Mouse (Mus musculus) liver, embryonic 11.5 days (tissue): Measurements from ENCODE around the gene Ptprm. TPM values are rescaled to one million over a fixed set of nuclear protein-coding genes. Genes with fewer than 3 reads are reported as not detected.
A peak's percentile ranks its signal among the peaks of the same experiment; 100 is the strongest.

Source experiments
- ATAC-seq: fragments of 200-750 bp; cut with Nextera tagmentation; replicated peaks from 2 replicates; pipeline ENCODE4 v1.8.0; 2017; ENCODE audit warnings: moderate number of reproducible peaks, mild to moderate bottlenecking, moderate TSS enrichment, moderate library complexity; ENCODE audit not compliant: low FRiP score
- DNase-seq: peaks from one replicate; pipeline ENCODE4 v3.0.0-alpha.2; 2017; ENCODE audit warnings: low spot score
- H3K27ac ChIP-seq: fragments of 300-500 bp; sonication (generic); 2 replicates; pipeline ENCODE4 v1.5.1; 2014; ENCODE audit warnings: mild to moderate bottlenecking, low read depth, low read length, control low read depth
- H3K27me3 ChIP-seq: fragments of 300-500 bp; sonication (generic); replicated peaks from 2 replicates; pipeline ENCODE4 v1.6.1; 2014; ENCODE audit warnings: low read length, mixed read lengths; ENCODE audit not compliant: control insufficient read depth, insufficient read depth
- H3K36me3 ChIP-seq: fragments of 300-500 bp; sonication (generic); 2 replicates; pipeline ENCODE4 v1.6.1; 2014; ENCODE audit warnings: mild to moderate bottlenecking, low read length, moderate library complexity, mixed read lengths; ENCODE audit not compliant: control insufficient read depth, insufficient read depth
- H3K4me1 ChIP-seq: fragments of 300-500 bp; sonication (generic); replicated peaks from 2 replicates; pipeline ENCODE4 v1.6.1; 2014; ENCODE audit warnings: low read length, mixed read lengths; ENCODE audit not compliant: control insufficient read depth, insufficient read depth
- H3K4me2 ChIP-seq: fragments of 300-500 bp; sonication (generic); 2 replicates; pipeline ENCODE4 v1.6.1; 2014; ENCODE audit warnings: mild to moderate bottlenecking, control low read depth, moderate library complexity
- H3K4me3 ChIP-seq: fragments of 300-500 bp; sonication (generic); 2 replicates; pipeline ENCODE4 v1.5.1; 2014; ENCODE audit warnings: low read depth, low read length, control low read depth
- H3K9ac ChIP-seq: fragments of 300-500 bp; sonication (generic); 2 replicates; pipeline ENCODE4 v1.6.1; 2014; ENCODE audit warnings: low read depth, low read length, control low read depth
- H3K9me3 ChIP-seq: fragments of 300-500 bp; sonication (generic); 2 replicates; pipeline ENCODE4 v1.6.1; 2016; ENCODE audit warnings: low read length, inconsistent platforms, mixed read lengths; ENCODE audit not compliant: control insufficient read depth
- WGBS: fragments of 180-500 bp; shearing (Covaris S2); extraction: QIAGEN DNeasy Blood & Tissue Kit; methylation state at CpG from one replicate; pipeline ENCODE4 v1.1.7; 2014; 5-methylcytosine and 5-hydroxymethylcytosine counted together
- polyA plus RNA-seq: library from polyadenylated mRNA; unstranded; fragments of >200 nt; fragmentation: Nextera tagmentation; extraction: Ambion mirVana; gene quantifications from 2 replicates; pipeline ENCODE4 v1.2.1, GENCODE M21; 2014

Ptprm gene
- polyA plus RNA-seq, 1 experiment from 2014 or later: 5.7 TPM

GRCm38 (mm10) chr17:67352956-67353795, 1.1 kb downstream of the Ptprm start:
- WGBS: 5% methylated on average over 49 of the region's 50 CpGs
- Histone ChIP-seq H3K4me1 (peaks cover 4% of the 10 kb centered on the region; the same call in 1 of the 2 replicates), H3K4me2 (peak overlapping the region; percentile 75), H3K36me3 (no peaks in the 10 kb centered on the region), H3K9ac (peak overlapping the region; percentile 59), H3K9me3 (no peaks in the 10 kb centered on the region), H3K27ac (no peak overlapping the region), H3K27me3 (peaks cover 37% of the 10 kb centered on the region), H3K4me3 (peak overlapping the region; percentile 57)
- DNase-seq (no peak), ATAC-seq (0 out of 2 replicates have a peak, but pooled peaks have one; percentile 16)

GRCm38 (mm10) chr17:67351423-67351822, 2.8 kb downstream of the Ptprm start:
- no peak for DNase-seq
- no peak overlapping the region for H3K9ac ChIP-seq
- ATAC-seq: no peak
- H3K27ac ChIP-seq: no peak overlapping the region
- H3K36me3 ChIP-seq: no peaks in the 10 kb centered on the region
- H3K27me3 ChIP-seq: peaks cover 35% of the 10 kb centered on the region
- peak overlapping the region; percentile 11 for H3K4me2 ChIP-seq
- no peak overlapping the region for H3K4me3 ChIP-seq
- WGBS: 66% methylated on average over 5 of the region's 5 CpGs
- H3K4me1 ChIP-seq: peaks cover 4% of the 10 kb centered on the region; the same call in 1 of the 2 replicates
- no peaks in the 10 kb centered on the region for H3K9me3 ChIP-seq

- WGBS: 68% methylated on average over 7 of the region's 7 CpGs
- H3K4me2 ChIP-seq: no peak overlapping the region
- H3K4me3 ChIP-seq: no peak overlapping the region
Measured at GRCm38 (mm10) chr17:67350536-67350935, 3.7 kb downstream of the Ptprm start.

GRCm38 (mm10) chr17:67349594-67349993, 4.7 kb downstream of the Ptprm start:
- ATAC-seq: no peak
- WGBS: 88% methylated on average over 8 of the region's 8 CpGs
- H3K4me2 ChIP-seq: no peak overlapping the region
- no peak overlapping the region for H3K27ac ChIP-seq
- peaks cover 4% of the 10 kb centered on the region; the same call in 1 of the 2 replicates for H3K4me1 ChIP-seq
- no peaks in the 10 kb centered on the region for H3K9me3 ChIP-seq
- H3K4me3 ChIP-seq: no peak overlapping the region
- DNase-seq: no peak
- H3K27me3 ChIP-seq: peaks cover 23% of the 10 kb centered on the region
- H3K9ac ChIP-seq: no peak overlapping the region
- no peaks in the 10 kb centered on the region for H3K36me3 ChIP-seq

More at GRCm38 (mm10) chr17:67350536-67350935, 3.7 kb downstream of the Ptprm start:
- ATAC-seq (no peak), DNase-seq (no peak)
- Histone ChIP-seq H3K36me3 (no peaks in the 10 kb centered on the region), H3K27ac (no peak overlapping the region), H3K4me1 (peaks cover 4% of the 10 kb centered on the region; the same call in 1 of the 2 replicates), H3K9ac (no peak overlapping the region), H3K27me3 (peaks cover 30% of the 10 kb centered on the region), H3K9me3 (no peaks in the 10 kb centered on the region)

- H3K9ac ChIP-seq: no peak overlapping the region
- H3K27me3 ChIP-seq: peaks cover 4% of the 10 kb centered on the region; the same call in 1 of the 2 replicates
- H3K4me2 ChIP-seq: no peak overlapping the region
- no peaks in the 10 kb centered on the region for H3K36me3 ChIP-seq
- no peak overlapping the region for H3K4me3 ChIP-seq
- WGBS: 66% methylated on average over 10 of the region's 10 CpGs
- H3K4me1 ChIP-seq: no peaks in the 10 kb centered on the region
- no peak overlapping the region for H3K27ac ChIP-seq
- no peak for DNase-seq
- ATAC-seq: no peak
- no peaks in the 10 kb centered on the region for H3K9me3 ChIP-seq
Measured at GRCm38 (mm10) chr17:67346921-67347320, 7.3 kb downstream of the Ptprm start.

GRCm38 (mm10) chr17:67345157-67345556, 9.1 kb downstream of the Ptprm start:
- DNase-seq: no peak
- WGBS: 85% methylated on average over 8 of the region's 8 CpGs

GRCm38 (mm10) chr17:67343471-67343870, 10.8 kb downstream of the Ptprm start:
- ATAC-seq (no peak), DNase-seq (no peak)
- no peak overlapping the region for H3K4me2 ChIP-seq
- H3K27ac ChIP-seq: no peak overlapping the region
- H3K27me3 ChIP-seq: no peaks in the 10 kb centered on the region
- no peaks in the 10 kb centered on the region for H3K36me3 ChIP-seq
- H3K4me1 ChIP-seq: no peaks in the 10 kb centered on the region
- no peaks in the 10 kb centered on the region for H3K9me3 ChIP-seq
- no peak overlapping the region for H3K9ac ChIP-seq
- WGBS: 73% methylated on average over 2 of the region's 2 CpGs
- H3K4me3 ChIP-seq: no peak overlapping the region

More at GRCm38 (mm10) chr17:67345157-67345556, 9.1 kb downstream of the Ptprm start:
- H3K9ac ChIP-seq: no peak overlapping the region
- no peaks in the 10 kb centered on the region for H3K4me1 ChIP-seq
- no peaks in the 10 kb centered on the region for H3K9me3 ChIP-seq
- H3K27me3 ChIP-seq: no peaks in the 10 kb centered on the region
- H3K4me3 ChIP-seq: no peak overlapping the region
- no peaks in the 10 kb centered on the region for H3K36me3 ChIP-seq
- no peak overlapping the region for H3K27ac ChIP-seq
- no peak for ATAC-seq
- no peak overlapping the region for H3K4me2 ChIP-seq

GRCm38 (mm10) chr17:67343006-67343405, 11.3 kb downstream of the Ptprm start:
- H3K36me3 ChIP-seq: no peaks in the 10 kb centered on the region
- no peaks in the 10 kb centered on the region for H3K4me1 ChIP-seq
- H3K9ac ChIP-seq: no peak overlapping the region
- no peak for DNase-seq
- no peak overlapping the region for H3K27ac ChIP-seq
- H3K9me3 ChIP-seq: no peaks in the 10 kb centered on the region
- H3K4me2 ChIP-seq: no peak overlapping the region
- WGBS: 63% methylated on average over 6 of the region's 6 CpGs
- no peaks in the 10 kb centered on the region for H3K27me3 ChIP-seq
- H3K4me3 ChIP-seq: no peak overlapping the region
- ATAC-seq: no peak

GRCm38 (mm10) chr17:67340362-67340761, 13.9 kb downstream of the Ptprm start:
- H3K27me3 ChIP-seq: no peaks in the 10 kb centered on the region
- no peaks in the 10 kb centered on the region for H3K9me3 ChIP-seq
- ATAC-seq (no peak), DNase-seq (no peak)
- H3K27ac ChIP-seq: no peak overlapping the region
- H3K36me3 ChIP-seq: no peaks in the 10 kb centered on the region
- no peak overlapping the region for H3K4me2 ChIP-seq
- WGBS: 81% methylated on average over 6 of the region's 6 CpGs
- H3K4me3 ChIP-seq: no peak overlapping the region
- H3K9ac ChIP-seq: no peak overlapping the region
- H3K4me1 ChIP-seq: no peaks in the 10 kb centered on the region
